Mouse (Mus musculus): ENCODE measurements around the gene Lcn10. TPM values are rescaled to one million over a fixed set of nuclear protein-coding genes. Genes with fewer than 3 reads are reported as not detected.

Lcn10 gene
- polyA plus RNA-seq, 1 experiment from 2014 or later = not detected

GRCm38 (mm10) chr2:25717222-25717621 is 34.7 kb downstream of the Lcn10 start:
- ATAC-seq (no peak), DNase-seq (no peak)
- TF ChIP-seq EP300 (IDR thresholded peaks at IDR 0.05; ENCODE audit: low read depth) = no peak
- no peak for TF ChIP-seq CTCF (IDR thresholded peaks at IDR 0.05; ENCODE audit: low read depth)
- H3K9me3 ChIP-seq (ENCODE audit: low read length) = no peaks in the 10 kb centered on the region
- H3K4me2 ChIP-seq (ENCODE audit: low read depth, low read length) = no peak overlapping the region
- no peak overlapping the region for H3K27ac ChIP-seq (ENCODE audit: low read depth)
- H3K27me3 ChIP-seq (ENCODE audit: insufficient read depth, low read length) = no peaks in the 10 kb centered on the region
- H3K9ac ChIP-seq (replicated peaks) = no peak overlapping the region
- H3K4me1 ChIP-seq (ENCODE audit: insufficient read depth) = no peaks in the 10 kb centered on the region
- H3K4me3 ChIP-seq (ENCODE audit: low read depth, low read length) = no peak overlapping the region
- H3K36me3 ChIP-seq (replicated peaks; ENCODE audit: insufficient read depth, low read length) = no peaks in the 10 kb centered on the region

DNA sequence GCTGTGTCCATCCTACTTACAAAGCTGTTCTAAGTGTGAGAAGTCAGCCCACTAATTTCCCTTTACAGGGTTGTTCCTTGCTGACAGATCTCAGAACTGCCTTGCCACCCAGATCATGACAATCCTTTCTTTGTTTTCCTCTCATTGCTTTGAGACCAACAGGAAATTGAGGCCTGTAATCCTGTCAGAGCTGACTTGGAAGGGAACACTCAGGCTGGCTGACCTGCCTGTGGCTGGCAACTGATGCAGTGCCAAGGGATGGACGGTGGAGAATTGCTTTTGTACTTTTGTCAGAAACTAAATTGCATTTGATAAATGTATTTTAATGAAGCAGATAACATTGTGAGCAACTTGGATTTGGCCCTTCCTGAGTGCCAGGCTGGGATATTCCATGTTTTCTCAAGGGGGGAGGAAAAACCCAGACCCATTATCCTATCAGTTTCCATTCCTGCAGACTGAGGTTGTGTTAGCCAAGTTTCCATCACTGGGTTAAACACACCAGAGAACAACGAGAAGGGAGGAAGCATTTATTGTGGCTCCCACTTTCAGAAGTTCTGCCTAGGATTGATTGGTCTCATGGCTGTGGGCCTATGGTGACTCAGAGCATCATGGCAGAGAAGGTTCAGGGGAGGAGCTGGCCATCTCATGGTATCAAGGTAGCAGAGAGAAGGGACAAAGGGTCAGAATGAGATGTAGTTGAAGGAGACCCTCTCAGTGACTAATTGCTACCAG is 50.8 kb downstream of the Lcn10 start:
- no peak for TF ChIP-seq CTCF (IDR thresholded peaks at IDR 0.05; ENCODE audit: low read depth)
- TF ChIP-seq EP300 (IDR thresholded peaks at IDR 0.05; ENCODE audit: low read depth) = no peak
- no peaks in the 10 kb centered on the region for H3K4me1 ChIP-seq (ENCODE audit: insufficient read depth)
- ATAC-seq = no peak
- H3K9me3 ChIP-seq (ENCODE audit: low read length) = no peaks in the 10 kb centered on the region
- no peaks in the 10 kb centered on the region for H3K36me3 ChIP-seq (replicated peaks; ENCODE audit: insufficient read depth, low read length)
- H3K4me3 ChIP-seq (ENCODE audit: low read depth, low read length) = no peak overlapping the region
- H3K27me3 ChIP-seq (ENCODE audit: insufficient read depth, low read length) = no peaks in the 10 kb centered on the region
- H3K9ac ChIP-seq (replicated peaks) = no peak overlapping the region
- DNase-seq = no peak
- no peak overlapping the region for H3K4me2 ChIP-seq (ENCODE audit: low read depth, low read length)
- no peak overlapping the region for H3K27ac ChIP-seq (ENCODE audit: low read depth)
- WGBS (ENCODE audit: insufficient replicate concordance) = 46% methylated on average over 2 of the region's 2 CpGs

Other genes starting within 250 kb of the Lcn10 start
- 0.77 and 1.4 TPM in 2 replicates for gene Clic3, start 225.9 kb upstream of the Lcn10 start, polyA plus RNA-seq (2015; fragmentation: Nextera tagmentation; extraction: Ambion mirVana)
- gene Paxx, start 221.6 kb upstream of the Lcn10 start, polyA plus RNA-seq (2015; fragmentation: Nextera tagmentation; extraction: Ambion mirVana) = 14.7 and 17.1 TPM in 2 replicates
- 0.83 and 1.0 TPM in 2 replicates for gene Ptgds, start 212.7 kb upstream of the Lcn10 start, polyA plus RNA-seq (2015; fragmentation: Nextera tagmentation; extraction: Ambion mirVana)
- not detected in 2 replicates for gene Lcn12, start 188.8 kb upstream of the Lcn10 start, polyA plus RNA-seq (2015; fragmentation: Nextera tagmentation; extraction: Ambion mirVana)
- gene Fbxw5, start 182.0 kb upstream of the Lcn10 start, polyA plus RNA-seq (2015; fragmentation: Nextera tagmentation; extraction: Ambion mirVana) = 26.7 and 26.9 TPM in 2 replicates
- 106 and 107 TPM in 2 replicates for gene C8g, start 181.0 kb upstream of the Lcn10 start, polyA plus RNA-seq (2015; fragmentation: Nextera tagmentation; extraction: Ambion mirVana)
- gene Traf2, start 135.8 kb upstream of the Lcn10 start, polyA plus RNA-seq (2015; fragmentation: Nextera tagmentation; extraction: Ambion mirVana) = 10.6 and 10.7 TPM in 2 replicates
- 263 and 268 TPM in 2 replicates for gene Edf1, start 124.9 kb upstream of the Lcn10 start, polyA plus RNA-seq (2015; fragmentation: Nextera tagmentation; extraction: Ambion mirVana)
- gene Mamdc4, start 107.9 kb upstream of the Lcn10 start, polyA plus RNA-seq (2015; fragmentation: Nextera tagmentation; extraction: Ambion mirVana) = 0.07 and 0.09 TPM in 2 replicates
- 44.7 and 46.1 TPM in 2 replicates for gene Phpt1, start 107.5 kb upstream of the Lcn10 start, polyA plus RNA-seq (2015; fragmentation: Nextera tagmentation; extraction: Ambion mirVana)
- 0.02 TPM in 1 of 2 replicates, not detected in the other for gene Ajm1, start 101.0 kb upstream of the Lcn10 start, polyA plus RNA-seq (2015; fragmentation: Nextera tagmentation; extraction: Ambion mirVana)
- 11.0 and 13.5 TPM in 2 replicates for gene Rabl6, start 74.2 kb upstream of the Lcn10 start, polyA plus RNA-seq (2015; fragmentation: Nextera tagmentation; extraction: Ambion mirVana)
- gene Ccdc183, start 65.0 kb upstream of the Lcn10 start, polyA plus RNA-seq (2015; fragmentation: Nextera tagmentation; extraction: Ambion mirVana) = 0.19 and 0.28 TPM in 2 replicates
- 43.3 and 55.1 TPM in 2 replicates for gene Tmem141, start 60.7 kb upstream of the Lcn10 start, polyA plus RNA-seq (2015; fragmentation: Nextera tagmentation; extraction: Ambion mirVana)
- 95.4 and 100 TPM in 2 replicates for gene Fcna, start 54.7 kb upstream of the Lcn10 start, polyA plus RNA-seq (2015; fragmentation: Nextera tagmentation; extraction: Ambion mirVana)
- gene Lcn8, start 29.6 kb upstream of the Lcn10 start, polyA plus RNA-seq (2015; fragmentation: Nextera tagmentation; extraction: Ambion mirVana) = 0.18 TPM in 1 of 2 replicates, not detected in the other
- gene Lcn5, start 24.8 kb upstream of the Lcn10 start, polyA plus RNA-seq (2015; fragmentation: Nextera tagmentation; extraction: Ambion mirVana) = not detected in 2 replicates
- gene Lcn6, start 5.9 kb upstream of the Lcn10 start, polyA plus RNA-seq (2015; fragmentation: Nextera tagmentation; extraction: Ambion mirVana) = not detected in 2 replicates
- not detected in 2 replicates for gene Obp2a, start 17.3 kb downstream of the Lcn10 start, polyA plus RNA-seq (2015; fragmentation: Nextera tagmentation; extraction: Ambion mirVana)
- gene Bmyc, start 24.0 kb downstream of the Lcn10 start, polyA plus RNA-seq (2015; fragmentation: Nextera tagmentation; extraction: Ambion mirVana) = 9.4 and 10.1 TPM in 2 replicates
- not detected in 2 replicates for gene Obp2b, start 54.3 kb downstream of the Lcn10 start, polyA plus RNA-seq (2015; fragmentation: Nextera tagmentation; extraction: Ambion mirVana)
- gene Lcn3, start 82.8 kb downstream of the Lcn10 start, polyA plus RNA-seq (2015; fragmentation: Nextera tagmentation; extraction: Ambion mirVana) = not detected in 2 replicates
- not detected in 2 replicates for gene Lcn11, start 94.3 kb downstream of the Lcn10 start, polyA plus RNA-seq (2015; fragmentation: Nextera tagmentation; extraction: Ambion mirVana)
- not detected in 2 replicates for gene Gm13539, start 99.5 kb downstream of the Lcn10 start, polyA plus RNA-seq (2015; fragmentation: Nextera tagmentation; extraction: Ambion mirVana)
- not detected in 2 replicates for gene Glt6d1, start 133.1 kb downstream of the Lcn10 start, polyA plus RNA-seq (2015; fragmentation: Nextera tagmentation; extraction: Ambion mirVana)
- not detected in 2 replicates for gene Lcn9, start 140.4 kb downstream of the Lcn10 start, polyA plus RNA-seq (2015; fragmentation: Nextera tagmentation; extraction: Ambion mirVana)
- not detected in 2 replicates for gene Sohlh1, start 164.5 kb downstream of the Lcn10 start, polyA plus RNA-seq (2015; fragmentation: Nextera tagmentation; extraction: Ambion mirVana)
- gene Kcnt1, start 181.0 kb downstream of the Lcn10 start, polyA plus RNA-seq (2015; fragmentation: Nextera tagmentation; extraction: Ambion mirVana) = 0.11 TPM in 1 of 2 replicates, not detected in the other

All from liver, postnatal 0 days (tissue).